Mouse (Mus musculus) brain, embryonic 18.5 days (tissue): ENCODE measurements around the gene Clec16a.
A peak's percentile ranks its signal among the peaks of the same experiment; 100 is the strongest.

Source experiments
- DNase-seq: peaks from one replicate; pipeline ENCODE4 v3.0.0-alpha.2; 2012; ENCODE audit warnings: low read depth, low spot score

Clec16a gene

GRCm38 (mm10) chr16:10763540-10764264, 218.6 kb downstream of the Clec16a start:
- no peak for DNase-seq

- DNase-seq = no peak
Measured at GRCm38 (mm10) chr16:10764323-10764722, 219.2 kb downstream of the Clec16a start.

- no peak for DNase-seq
Measured at GRCm38 (mm10) chr16:10767158-10767557, 222.0 kb downstream of the Clec16a start.

GRCm38 (mm10) chr16:10768821-10769220, 223.7 kb downstream of the Clec16a start:
- DNase-seq = no peak

GRCm38 (mm10) chr16:10769661-10770060, 224.5 kb downstream of the Clec16a start:
- no peak for DNase-seq

GRCm38 (mm10) chr16:10770531-10771325, 225.6 kb downstream of the Clec16a start:
- DNase-seq = no peak

GRCm38 (mm10) chr16:10771769-10772510, 226.8 kb downstream of the Clec16a start:
- DNase-seq = no peak

- no peak for DNase-seq
Measured at GRCm38 (mm10) chr16:10773543-10773942, 228.4 kb downstream of the Clec16a start.

GRCm38 (mm10) chr16:10774726-10775125, 229.6 kb downstream of the Clec16a start:
- no peak for DNase-seq

- DNase-seq = no peak
Measured at GRCm38 (mm10) chr16:10776322-10776721, 231.2 kb downstream of the Clec16a start.

GRCm38 (mm10) chr16:10777579-10778160, 232.5 kb downstream of the Clec16a start:
- no peak for DNase-seq

- no peak for DNase-seq
Measured at GRCm38 (mm10) chr16:10780631-10781120, 235.5 kb downstream of the Clec16a start.

GRCm38 (mm10) chr16:10781862-10782371, 236.8 kb downstream of the Clec16a start:
- no peak for DNase-seq

- DNase-seq = no peak
Measured at GRCm38 (mm10) chr16:10782377-10783151, 237.4 kb downstream of the Clec16a start.

GRCm38 (mm10) chr16:10783152-10783434, 238.0 kb downstream of the Clec16a start:
- DNase-seq = no peak

GRCm38 (mm10) chr16:10783451-10783850, 238.3 kb downstream of the Clec16a start:
- no peak for DNase-seq

GRCm38 (mm10) chr16:10783883-10784792, 239.0 kb downstream of the Clec16a start:
- DNase-seq = no peak

- DNase-seq = peak; percentile 64
Measured at GRCm38 (mm10) chr16:10784793-10785370, 239.7 kb downstream of the Clec16a start.
